Mouse (Mus musculus) MEL (cell line): ENCODE measurements around the gene Gatad2a.

Source experiments
- CTCF ChIP-seq, 3 experiments: IDR thresholded peaks in 2 of 3; conservative IDR thresholded peaks in 1 of 3; 2 replicates each; pipeline ENCODE4 v1.5.1; 2011 to 2012; ENCODE audit warnings: low read length in 3 of 3, low read depth in 2 of 3, mild to moderate bottlenecking in 2 of 3, improper control_type of control experiment in 1 of 3, inconsistent platforms in 1 of 3, mixed read lengths in 1 of 3, moderate library complexity in 1 of 3; ENCODE audit not compliant: control insufficient read depth in 1 of 3, insufficient read depth in 1 of 3, poor library complexity in 1 of 3, severe bottlenecking in 1 of 3
- ETS1 ChIP-seq: IDR thresholded peaks from 2 replicates; pipeline ENCODE4 v1.6.1; 2012; ENCODE audit warnings: low read depth, mild to moderate bottlenecking, inconsistent platforms, low read length, improper control_type of control experiment, moderate library complexity
- KAT2A ChIP-seq: conservative IDR thresholded peaks from 2 replicates; pipeline ENCODE4 v1.6.1; 2012; ENCODE audit warnings: low read depth, low read length, improper control_type of control experiment, inconsistent platforms
- MAX ChIP-seq: IDR thresholded peaks from 2 replicates; pipeline ENCODE4 v1.6.1; 2011; ENCODE audit warnings: low read length, improper control_type of control experiment
- NELFE ChIP-seq: IDR thresholded peaks from 2 replicates; pipeline ENCODE4 v1.6.1; 2011; ENCODE audit warnings: low read depth, low read length, improper control_type of control experiment
- SIN3A ChIP-seq: IDR thresholded peaks from 2 replicates; pipeline ENCODE4 v1.6.1; 2012; ENCODE audit warnings: low read length, improper control_type of control experiment, inconsistent platforms
- TAL1 ChIP-seq: IDR thresholded peaks from 2 replicates; pipeline ENCODE4 v1.6.1; 2012; ENCODE audit warnings: mild to moderate bottlenecking, inconsistent platforms, low read length, moderate library complexity, mixed read lengths
- TCF12 ChIP-seq: IDR thresholded peaks from 2 replicates; pipeline ENCODE4 v1.6.1; 2014; ENCODE audit warnings: low read depth, mild to moderate bottlenecking, inconsistent platforms, low read length, improper control_type of control experiment, moderate library complexity
- UBTF ChIP-seq: IDR thresholded peaks from 2 replicates; pipeline ENCODE4 v1.6.1; 2012; ENCODE audit warnings: low read depth, mild to moderate bottlenecking, inconsistent platforms, low read length, improper control_type of control experiment, moderate library complexity, borderline replicate concordance; ENCODE audit not compliant: insufficient read depth
- USF1 ChIP-seq: IDR thresholded peaks from 2 replicates; pipeline ENCODE4 v1.6.1; 2014; ENCODE audit warnings: low read depth, mild to moderate bottlenecking, inconsistent platforms, low read length, improper control_type of control experiment, moderate library complexity
- USF2 ChIP-seq, 2 experiments: IDR thresholded peaks; 2 replicates each; pipeline ENCODE4 v1.6.1; 2011 to 2012; ENCODE audit warnings: improper control_type of control experiment in 2 of 2, low read length in 2 of 2, borderline replicate concordance in 1 of 2, inconsistent platforms in 1 of 2, low read depth in 1 of 2, mild to moderate bottlenecking in 1 of 2; ENCODE audit not compliant: insufficient read depth in 1 of 2

DNA sequence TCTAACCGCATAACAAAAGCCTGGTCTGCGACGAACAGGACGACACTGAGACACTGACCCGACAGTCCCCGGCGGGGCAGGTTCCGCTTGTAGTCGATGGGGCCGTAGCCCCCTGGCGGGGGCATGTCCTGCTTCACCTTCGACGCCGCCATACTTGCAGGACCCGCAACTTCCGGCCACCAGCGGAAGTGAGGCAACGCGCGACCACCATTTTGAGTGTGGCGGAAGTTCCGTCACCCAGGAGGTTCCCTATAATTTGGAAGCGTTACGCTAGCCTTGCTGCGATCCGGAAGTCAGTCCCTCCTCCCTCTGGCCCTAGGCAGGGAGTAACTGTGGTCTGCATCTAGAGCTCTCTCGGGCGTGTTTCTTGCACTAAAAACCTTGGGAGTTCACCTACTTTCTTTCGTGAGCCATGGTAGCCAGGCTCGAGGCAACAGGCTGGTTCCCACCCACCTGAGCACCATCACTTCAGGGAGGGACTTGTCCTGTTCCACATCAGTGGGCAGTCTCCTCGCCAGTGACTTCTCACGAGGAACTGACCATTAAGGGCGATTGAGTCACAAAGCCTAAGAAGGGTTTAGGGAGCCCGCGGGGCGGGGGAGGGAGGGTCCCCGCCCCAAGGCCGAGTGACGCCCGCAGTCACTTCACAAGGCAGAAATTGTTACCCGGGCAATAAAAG lies 94.6 kb downstream of the Gatad2a start:
- TF ChIP-seq ETS1: peak; percentile 77
- peak; percentile 90 for TF ChIP-seq NELFE
- TF ChIP-seq TAL1: no peak
- peak in 2 of 3 experiments; percentile 21 to 30; a peak in 4 of 6 replicates for TF ChIP-seq CTCF (IDR thresholded peaks at IDR 0.05 in 2 of 3, conservative IDR thresholded peaks at IDR 0.05 in 1 of 3; ENCODE audit: control insufficient read depth in 1 of 3, insufficient read depth in 1 of 3, low read depth in 2 of 3, low read length in 3 of 3, poor library complexity in 1 of 3, severe bottlenecking in 1 of 3)
- peak; percentile 79; the same call in 1 of the 2 replicates for TF ChIP-seq TCF12
- TF ChIP-seq USF1: no peak
- TF ChIP-seq USF2 (IDR thresholded peaks at IDR 0.05; ENCODE audit: borderline replicate concordance in 1 of 2, insufficient read depth in 1 of 2, low read depth in 1 of 2, low read length in 2 of 2): no peak
- peak; percentile 68; the same call in 1 of the 2 replicates for TF ChIP-seq MAX
- TF ChIP-seq KAT2A: peak; percentile 84
- peak; percentile 98 for TF ChIP-seq SIN3A
- TF ChIP-seq UBTF: no peak
